Mouse (Mus musculus) midbrain, embryonic 12.5 days (tissue): ENCODE data around the gene Car10. TPM values are rescaled to one million over a fixed set of nuclear protein-coding genes. Genes with fewer than 3 reads are reported as not detected.
A peak's percentile ranks its signal among the peaks of the same experiment; 100 is the strongest.

ENCODE experiments used
- ATAC-seq: fragments of 200-750 bp; cut with Nextera tagmentation; 2 replicates; pipeline ENCODE4 v1.8.0; 2017; ENCODE audit warnings: low read depth, moderate TSS enrichment, moderate library complexity; ENCODE audit not compliant: low FRiP score
- H3K27ac ChIP-seq: fragments of 300-500 bp; sonication (generic); replicated peaks from 2 replicates; pipeline ENCODE4 v1.5.1; 2016; ENCODE audit warnings: mild to moderate bottlenecking
- H3K27me3 ChIP-seq: fragments of 300-500 bp; sonication (generic); 2 replicates; pipeline ENCODE4 v1.6.1; 2016; ENCODE audit warnings: mild to moderate bottlenecking
- H3K36me3 ChIP-seq: fragments of 300-500 bp; sonication (generic); 2 replicates; pipeline ENCODE4 v1.6.1; 2016
- H3K4me1 ChIP-seq: fragments of 300-500 bp; sonication (generic); 2 replicates; pipeline ENCODE4 v1.6.1; 2016
- H3K4me2 ChIP-seq: fragments of 300-500 bp; sonication (generic); replicated peaks from 2 replicates; pipeline ENCODE4 v1.6.1; 2016; ENCODE audit warnings: mild to moderate bottlenecking, moderate library complexity
- H3K4me3 ChIP-seq: fragments of 300-500 bp; sonication (generic); 2 replicates; pipeline ENCODE4 v1.5.1; 2016; ENCODE audit warnings: mild to moderate bottlenecking
- H3K9ac ChIP-seq: fragments of 300-500 bp; sonication (generic); replicated peaks from 2 replicates; pipeline ENCODE4 v1.6.1; 2016; ENCODE audit warnings: mild to moderate bottlenecking, moderate library complexity
- H3K9me3 ChIP-seq: fragments of 300-500 bp; sonication (generic); 2 replicates; pipeline ENCODE4 v1.6.1; 2016; ENCODE audit warnings: mild to moderate bottlenecking
- WGBS: fragments of 180-500 bp; shearing (Covaris S2); methylation state at CpG from one replicate; pipeline ENCODE4 v1.1.7; 2016; 5-methylcytosine and 5-hydroxymethylcytosine counted together
- polyA plus RNA-seq: library from polyadenylated mRNA; unstranded; fragments of >200 nt; fragmentation: Nextera tagmentation; extraction: Ambion mirVana; gene quantifications from 2 replicates; pipeline ENCODE4 v1.2.1, GENCODE M21; 2016

Gene Car10
- polyA plus RNA-seq, 1 experiment from 2014 or later, result 4.6 TPM

GRCm38 (mm10) chr11:93565756-93566155 is 467.9 kb downstream of the Car10 start:
- Histone ChIP-seq H3K9ac (no peak overlapping the region), H3K4me1 (peaks cover 5% of the 10 kb centered on the region), H3K27me3 (no peaks in the 10 kb centered on the region), H3K9me3 (no peaks in the 10 kb centered on the region), H3K36me3 (no peaks in the 10 kb centered on the region), H3K4me2 (no peak overlapping the region), H3K4me3 (no peak overlapping the region), H3K27ac (no peak overlapping the region)
- WGBS, result 81% methylated on average over 3 of the region's 3 CpGs
- no peak for ATAC-seq

- Histone ChIP-seq H3K27me3 (no peaks in the 10 kb centered on the region), H3K9ac (no peak overlapping the region), H3K4me3 (no peak overlapping the region), H3K9me3 (no peaks in the 10 kb centered on the region), H3K36me3 (no peaks in the 10 kb centered on the region), H3K4me2 (no peak overlapping the region), H3K27ac (no peak overlapping the region), H3K4me1 (no peaks in the 10 kb centered on the region)
- 87% methylated on average over 11 of the region's 11 CpGs for WGBS
- ATAC-seq, result no peak
These were observed 474.3 kb downstream of the Car10 start for GRCm38 (mm10) chr11:93571917-93572641.

- H3K4me1 ChIP-seq, result no peaks in the 10 kb centered on the region
- ATAC-seq, result no peak
These were observed 479.6 kb downstream of the Car10 start for GRCm38 (mm10) chr11:93577441-93577840.

GRCm38 (mm10) chr11:93579626-93580025 is 481.8 kb downstream of the Car10 start:
- H3K27ac ChIP-seq, result no peak overlapping the region
- H3K36me3 ChIP-seq, result no peaks in the 10 kb centered on the region
- no peak for ATAC-seq
- H3K4me3 ChIP-seq, result no peak overlapping the region
- WGBS, result 96% methylated on average over 1 of the region's 1 CpGs
- no peaks in the 10 kb centered on the region for H3K27me3 ChIP-seq
- no peak overlapping the region for H3K4me2 ChIP-seq
- H3K9ac ChIP-seq, result no peak overlapping the region
- H3K4me1 ChIP-seq, result no peaks in the 10 kb centered on the region
- H3K9me3 ChIP-seq, result no peaks in the 10 kb centered on the region

More at GRCm38 (mm10) chr11:93577441-93577840, 479.6 kb downstream of the Car10 start:
- no peak overlapping the region for H3K4me2 ChIP-seq
- WGBS, result 87% methylated on average over 2 of the region's 2 CpGs
- H3K27ac ChIP-seq, result no peak overlapping the region
- H3K36me3 ChIP-seq, result no peaks in the 10 kb centered on the region
- no peaks in the 10 kb centered on the region for H3K9me3 ChIP-seq
- no peak overlapping the region for H3K4me3 ChIP-seq
- H3K27me3 ChIP-seq, result no peaks in the 10 kb centered on the region
- H3K9ac ChIP-seq, result no peak overlapping the region

GRCm38 (mm10) chr11:93581326-93581725 is 483.5 kb downstream of the Car10 start:
- no peaks in the 10 kb centered on the region for H3K27me3 ChIP-seq
- H3K9ac ChIP-seq, result no peak overlapping the region
- no peaks in the 10 kb centered on the region for H3K4me1 ChIP-seq
- WGBS, result 70% methylated on average over 4 of the region's 4 CpGs
- H3K27ac ChIP-seq, result no peak overlapping the region
- no peak for ATAC-seq
- no peak overlapping the region for H3K4me2 ChIP-seq
- no peaks in the 10 kb centered on the region for H3K36me3 ChIP-seq
- H3K9me3 ChIP-seq, result no peaks in the 10 kb centered on the region
- H3K4me3 ChIP-seq, result no peak overlapping the region

GRCm38 (mm10) chr11:93587788-93588187 is 490.0 kb downstream of the Car10 start:
- Histone ChIP-seq H3K4me3 (no peak overlapping the region), H3K4me1 (no peaks in the 10 kb centered on the region), H3K36me3 (no peaks in the 10 kb centered on the region), H3K9ac (no peak overlapping the region), H3K27me3 (no peaks in the 10 kb centered on the region), H3K4me2 (no peak overlapping the region), H3K27ac (no peak overlapping the region), H3K9me3 (0 out of 2 replicates have a peak, but pooled peaks cover 6% of the 10 kb centered on the region)
- no peak for ATAC-seq
- 81% methylated on average over 4 of the region's 4 CpGs for WGBS

GRCm38 (mm10) chr11:93590652-93591051 is 492.8 kb downstream of the Car10 start:
- WGBS, result 80% methylated on average over 3 of the region's 3 CpGs
- H3K4me1 ChIP-seq, result 0 out of 2 replicates have a peak, but pooled peaks cover 3% of the 10 kb centered on the region
- H3K27ac ChIP-seq, result no peak overlapping the region
- no peak overlapping the region for H3K9ac ChIP-seq
- no peaks in the 10 kb centered on the region for H3K27me3 ChIP-seq
- H3K4me2 ChIP-seq, result no peak overlapping the region
- H3K9me3 ChIP-seq, result 0 out of 2 replicates have a peak, but pooled peaks cover 6% of the 10 kb centered on the region
- ATAC-seq, result no peak
- no peak overlapping the region for H3K4me3 ChIP-seq
- no peaks in the 10 kb centered on the region for H3K36me3 ChIP-seq

- Histone ChIP-seq H3K36me3 (no peaks in the 10 kb centered on the region), H3K4me1 (0 out of 2 replicates have a peak, but pooled peaks cover 3% of the 10 kb centered on the region), H3K27ac (no peak overlapping the region), H3K9ac (no peak overlapping the region), H3K27me3 (no peaks in the 10 kb centered on the region), H3K4me2 (no peak overlapping the region), H3K9me3 (0 out of 2 replicates have a peak, but pooled peaks cover 6% of the 10 kb centered on the region), H3K4me3 (no peak overlapping the region)
- WGBS, result 27% methylated on average over 2 of the region's 2 CpGs
- 0 out of 2 replicates have a peak, but pooled peaks have one; percentile 49 for ATAC-seq
These were observed 496.2 kb downstream of the Car10 start for GRCm38 (mm10) chr11:93594033-93594432.

- no peak for ATAC-seq
- no peak overlapping the region for H3K27ac ChIP-seq
- H3K36me3 ChIP-seq, result no peaks in the 10 kb centered on the region
- H3K27me3 ChIP-seq, result no peaks in the 10 kb centered on the region
- 72% methylated on average over 4 of the region's 4 CpGs for WGBS
- H3K4me3 ChIP-seq, result no peak overlapping the region
- no peak overlapping the region for H3K9ac ChIP-seq
- H3K9me3 ChIP-seq, result no peaks in the 10 kb centered on the region
- no peak overlapping the region for H3K4me2 ChIP-seq
- 0 out of 2 replicates have a peak, but pooled peaks cover 3% of the 10 kb centered on the region for H3K4me1 ChIP-seq
These were observed 500.3 kb downstream of the Car10 start for GRCm38 (mm10) chr11:93598175-93598574.

- Histone ChIP-seq H3K9me3 (no peaks in the 10 kb centered on the region), H3K27ac (no peak overlapping the region), H3K27me3 (no peaks in the 10 kb centered on the region), H3K4me1 (no peaks in the 10 kb centered on the region), H3K36me3 (no peaks in the 10 kb centered on the region), H3K4me3 (no peak overlapping the region), H3K4me2 (no peak overlapping the region), H3K9ac (no peak overlapping the region)
- ATAC-seq, result no peak
- WGBS, result 87% methylated on average over 3 of the region's 3 CpGs
These were observed 501.9 kb downstream of the Car10 start for GRCm38 (mm10) chr11:93599755-93600154.

GRCm38 (mm10) chr11:93603575-93603974 is 505.7 kb downstream of the Car10 start:
- Histone ChIP-seq H3K36me3 (no peaks in the 10 kb centered on the region), H3K4me2 (no peak overlapping the region), H3K4me3 (no peak overlapping the region), H3K9ac (no peak overlapping the region), H3K9me3 (no peaks in the 10 kb centered on the region), H3K4me1 (no peaks in the 10 kb centered on the region), H3K27ac (no peak overlapping the region), H3K27me3 (no peaks in the 10 kb centered on the region)
- 65% methylated on average over 1 of the region's 1 CpGs for WGBS
- no peak for ATAC-seq

GRCm38 (mm10) chr11:93607111-93607510 is 509.3 kb downstream of the Car10 start:
- no peak for ATAC-seq
- H3K27me3 ChIP-seq, result no peaks in the 10 kb centered on the region
- 92% methylated on average over 1 of the region's 1 CpGs for WGBS
- H3K4me1 ChIP-seq, result no peaks in the 10 kb centered on the region
- H3K4me2 ChIP-seq, result no peak overlapping the region
- H3K4me3 ChIP-seq, result no peak overlapping the region
- H3K9me3 ChIP-seq, result no peaks in the 10 kb centered on the region
- H3K36me3 ChIP-seq, result no peaks in the 10 kb centered on the region
- H3K9ac ChIP-seq, result no peak overlapping the region
- no peak overlapping the region for H3K27ac ChIP-seq
